Mouse (Mus musculus): ENCODE data around the gene Olfr1136. TPM values are rescaled to one million over a fixed set of nuclear protein-coding genes. Genes with fewer than 3 reads are reported as not detected.

Gene Olfr1136
- polyA plus RNA-seq (2015; fragmentation: Nextera tagmentation; extraction: Ambion mirVana): not detected in 2 replicates

GRCm38 (mm10) chr2:87693847-87694246 is at the start of gene Olfr1136:
Gene Olfr1136 (minus strand): TSS chr2:87693947.
- no peak within 1 kb of the TSS for H3K4me2 ChIP-seq (replicated peaks)
- H3K9me3 ChIP-seq: no peaks in the 10 kb centered on the region
- H3K27ac ChIP-seq (replicated peaks): no peak within 1 kb of the TSS
- H3K27me3 ChIP-seq: no peaks in the 10 kb centered on the region
- no peaks in the 10 kb centered on the region for H3K36me3 ChIP-seq
- no peak within 1 kb of the TSS for H3K4me3 ChIP-seq
- no peak within 1 kb of the TSS for H3K9ac ChIP-seq (replicated peaks)
- H3K4me1 ChIP-seq: no peaks in the 10 kb centered on the region
- ATAC-seq (replicated peaks): no peak

- ATAC-seq (replicated peaks): no peak
- Histone ChIP-seq H3K9me3 (no peaks in the 10 kb centered on the region), H3K27me3 (no peaks in the 10 kb centered on the region), H3K36me3 (no peaks in the 10 kb centered on the region), H3K4me2 (replicated peaks) (no peak within 1 kb of the TSS), H3K27ac (replicated peaks) (no peak within 1 kb of the TSS), H3K9ac (replicated peaks) (no peak within 1 kb of the TSS), H3K4me3 (no peak within 1 kb of the TSS), H3K4me1 (no peaks in the 10 kb centered on the region)
- 83% methylated on average over 3 of the region's 3 CpGs for WGBS
Observed at GRCm38 (mm10) chr2:87743452-87743851, 49.7 kb upstream of the Olfr1136 start, which contains the start of gene Olfr1140. Gene Olfr1140 (plus strand): TSS chr2:87743752.

DNA sequence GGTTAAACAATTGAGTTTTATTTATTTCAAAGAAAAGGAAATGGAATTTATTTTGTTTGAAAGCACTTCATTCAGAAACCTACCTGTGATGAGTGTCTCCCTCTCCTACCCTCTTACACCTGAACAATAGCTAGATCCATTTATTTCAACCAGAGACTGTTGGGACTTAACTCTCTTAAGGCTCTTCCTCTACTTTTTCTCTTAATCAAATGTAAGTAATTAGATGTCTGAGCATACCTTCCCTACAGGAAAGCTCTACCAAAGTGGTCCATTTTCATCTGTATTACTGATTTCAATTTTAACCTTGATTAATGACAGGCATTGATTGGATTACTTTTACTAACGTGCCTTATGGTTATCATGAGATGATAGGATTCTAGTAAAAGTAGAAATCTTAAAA is 46.1 kb upstream of the Olfr1136 start, which contains the start of gene Olfr1138:
Olfr1138 (minus strand) TSS at position 101 of the 400 bp plus-strand sequence.
- no peak within 1 kb of the TSS for H3K27ac ChIP-seq (replicated peaks)
- no peak within 1 kb of the TSS for H3K9ac ChIP-seq (replicated peaks)
- H3K4me3 ChIP-seq: no peak within 1 kb of the TSS
- H3K9me3 ChIP-seq: no peaks in the 10 kb centered on the region
- no peak for ATAC-seq (replicated peaks)
- 83% methylated on average over 1 of the region's 1 CpGs for WGBS
- H3K4me1 ChIP-seq: no peaks in the 10 kb centered on the region
- H3K27me3 ChIP-seq: no peaks in the 10 kb centered on the region
- H3K36me3 ChIP-seq: no peaks in the 10 kb centered on the region
- no peak within 1 kb of the TSS for H3K4me2 ChIP-seq (replicated peaks)

DNA sequence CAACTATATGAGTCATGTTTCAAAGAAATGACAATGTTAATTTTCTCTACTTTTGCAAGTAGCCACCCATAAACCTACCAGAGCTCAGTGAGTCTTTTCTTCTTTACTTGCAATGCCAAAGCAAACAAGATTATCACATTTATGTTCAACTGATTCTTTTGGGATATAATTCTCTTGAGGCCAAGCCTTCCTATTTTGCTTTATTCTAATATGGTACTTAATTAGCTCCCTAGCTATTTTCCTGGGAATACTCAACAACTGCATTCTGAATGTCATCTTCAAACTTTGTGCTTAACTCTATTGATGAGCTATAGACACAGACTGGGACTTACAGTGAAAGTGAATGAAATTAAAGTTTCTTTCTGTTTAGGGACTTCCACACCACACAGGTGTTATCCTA is 19.3 kb upstream of the Olfr1136 start, which contains the start of gene Olfr1137:
Olfr1137 (minus strand) TSS at position 101 of the 400 bp plus-strand sequence.
- H3K27me3 ChIP-seq: no peaks in the 10 kb centered on the region
- H3K4me3 ChIP-seq: no peak within 1 kb of the TSS
- H3K4me2 ChIP-seq (replicated peaks): no peak within 1 kb of the TSS
- H3K36me3 ChIP-seq: no peaks in the 10 kb centered on the region
- H3K9me3 ChIP-seq: no peaks in the 10 kb centered on the region
- H3K9ac ChIP-seq (replicated peaks): no peak within 1 kb of the TSS
- no peak within 1 kb of the TSS for H3K27ac ChIP-seq (replicated peaks)
- no peak for ATAC-seq (replicated peaks)
- H3K4me1 ChIP-seq: no peaks in the 10 kb centered on the region

DNA sequence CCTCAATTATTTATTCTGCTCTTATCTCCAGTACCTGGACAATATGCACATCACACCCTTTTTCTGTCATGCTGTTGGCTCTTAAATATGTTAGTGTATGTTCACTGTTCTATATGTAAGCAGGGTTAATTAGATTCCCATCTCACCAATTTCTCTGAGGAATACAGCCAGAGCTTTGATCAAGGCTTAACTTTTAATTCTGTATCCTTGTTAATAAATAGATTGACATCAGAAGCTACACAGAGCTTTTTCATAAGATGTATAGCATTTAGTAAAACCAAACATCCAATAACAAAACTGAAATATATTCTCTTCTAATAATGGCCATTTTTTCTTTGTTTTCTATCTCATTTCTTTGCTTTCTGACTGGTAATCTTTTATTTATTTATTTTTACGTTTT is 20.2 kb downstream of the Olfr1136 start, which contains the start of gene Olfr1135:
Olfr1135 (minus strand) TSS at position 101 of the 400 bp plus-strand sequence.
- H3K4me1 ChIP-seq: no peaks in the 10 kb centered on the region
- no peak within 1 kb of the TSS for H3K4me2 ChIP-seq (replicated peaks)
- no peak for ATAC-seq (replicated peaks)
- H3K4me3 ChIP-seq: no peak within 1 kb of the TSS
- no peaks in the 10 kb centered on the region for H3K36me3 ChIP-seq
- no peak within 1 kb of the TSS for H3K9ac ChIP-seq (replicated peaks)
- 10% methylated on average over 1 of the region's 1 CpGs for WGBS
- H3K27me3 ChIP-seq: no peaks in the 10 kb centered on the region
- H3K9me3 ChIP-seq: no peaks in the 10 kb centered on the region
- no peak within 1 kb of the TSS for H3K27ac ChIP-seq (replicated peaks)

- Histone ChIP-seq H3K9me3 (no peaks in the 10 kb centered on the region), H3K27me3 (no peaks in the 10 kb centered on the region), H3K4me3 (no peak within 1 kb of the TSS), H3K4me2 (replicated peaks) (no peak within 1 kb of the TSS), H3K27ac (replicated peaks) (no peak within 1 kb of the TSS), H3K36me3 (no peaks in the 10 kb centered on the region), H3K4me1 (no peaks in the 10 kb centered on the region), H3K9ac (replicated peaks) (no peak within 1 kb of the TSS)
- ATAC-seq (replicated peaks): no peak
- 85% methylated on average over 2 of the region's 2 CpGs for WGBS
Observed at GRCm38 (mm10) chr2:87658360-87658759, 35.4 kb downstream of the Olfr1136 start, which contains the start of gene Olfr1134. Gene Olfr1134 (minus strand): TSS chr2:87658460.

- no peaks in the 10 kb centered on the region for H3K9me3 ChIP-seq
Observed at GRCm38 (mm10) chr2:87647274-87647673, 46.5 kb downstream of the Olfr1136 start, which contains the start of gene Olfr1133. Gene Olfr1133 (minus strand): TSS chr2:87647374.

More at GRCm38 (mm10) chr2:87647274-87647673, 46.5 kb downstream of the Olfr1136 start, which contains the start of gene Olfr1133:
- no peaks in the 10 kb centered on the region for H3K27me3 ChIP-seq
- no peaks in the 10 kb centered on the region for H3K36me3 ChIP-seq
- H3K27ac ChIP-seq (replicated peaks): no peak within 1 kb of the TSS
- no peaks in the 10 kb centered on the region for H3K4me1 ChIP-seq
- no peak for ATAC-seq (replicated peaks)
- no peak within 1 kb of the TSS for H3K9ac ChIP-seq (replicated peaks)
- H3K4me2 ChIP-seq (replicated peaks): no peak within 1 kb of the TSS
- H3K4me3 ChIP-seq: no peak within 1 kb of the TSS

Other genes with a start within 250 kb of the Olfr1136 start
- gene Olfr1126, start 240.0 kb downstream of the Olfr1136 start, polyA plus RNA-seq (2015; fragmentation: Nextera tagmentation; extraction: Ambion mirVana): not detected in 2 replicates
- not detected in 2 replicates for gene Pramel7, start 196.9 kb downstream of the Olfr1136 start, polyA plus RNA-seq (2015; fragmentation: Nextera tagmentation; extraction: Ambion mirVana)
- gene Pramel6, start 187.4 kb downstream of the Olfr1136 start, polyA plus RNA-seq (2015; fragmentation: Nextera tagmentation; extraction: Ambion mirVana): not detected in 2 replicates
- not detected in 2 replicates for gene Olfr153, start 162.2 kb downstream of the Olfr1136 start, polyA plus RNA-seq (2015; fragmentation: Nextera tagmentation; extraction: Ambion mirVana)
- gene Olfr1128, start 148.4 kb downstream of the Olfr1136 start, polyA plus RNA-seq (2015; fragmentation: Nextera tagmentation; extraction: Ambion mirVana): not detected in 2 replicates
- gene Olfr1129, start 120.0 kb downstream of the Olfr1136 start, polyA plus RNA-seq (2015; fragmentation: Nextera tagmentation; extraction: Ambion mirVana): not detected in 2 replicates
- gene Olfr1130, start 87.7 kb downstream of the Olfr1136 start, polyA plus RNA-seq (2015; fragmentation: Nextera tagmentation; extraction: Ambion mirVana): not detected in 2 replicates
- not detected in 2 replicates for gene Olfr1131, start 66.8 kb downstream of the Olfr1136 start, polyA plus RNA-seq (2015; fragmentation: Nextera tagmentation; extraction: Ambion mirVana)
- not detected in 2 replicates for gene Olfr1132, start 56.4 kb downstream of the Olfr1136 start, polyA plus RNA-seq (2015; fragmentation: Nextera tagmentation; extraction: Ambion mirVana)
- not detected in 2 replicates for gene Olfr1133, start 46.6 kb downstream of the Olfr1136 start, polyA plus RNA-seq (2015; fragmentation: Nextera tagmentation; extraction: Ambion mirVana)
- not detected in 2 replicates for gene Olfr1134, start 35.5 kb downstream of the Olfr1136 start, polyA plus RNA-seq (2015; fragmentation: Nextera tagmentation; extraction: Ambion mirVana)
- gene Olfr1135, start 20.3 kb downstream of the Olfr1136 start, polyA plus RNA-seq (2015; fragmentation: Nextera tagmentation; extraction: Ambion mirVana): not detected in 2 replicates
- gene Olfr1137, start 19.2 kb upstream of the Olfr1136 start, polyA plus RNA-seq (2015; fragmentation: Nextera tagmentation; extraction: Ambion mirVana): not detected in 2 replicates
- not detected in 2 replicates for gene Olfr1138, start 46.0 kb upstream of the Olfr1136 start, polyA plus RNA-seq (2015; fragmentation: Nextera tagmentation; extraction: Ambion mirVana)
- gene Olfr1140, start 49.8 kb upstream of the Olfr1136 start, polyA plus RNA-seq (2015; fragmentation: Nextera tagmentation; extraction: Ambion mirVana): not detected in 2 replicates
- gene Olfr1141, start 60.0 kb upstream of the Olfr1136 start, polyA plus RNA-seq (2015; fragmentation: Nextera tagmentation; extraction: Ambion mirVana): not detected in 2 replicates
- gene Olfr152, start 85.5 kb upstream of the Olfr1136 start, polyA plus RNA-seq (2015; fragmentation: Nextera tagmentation; extraction: Ambion mirVana): not detected in 2 replicates
- not detected in 2 replicates for gene Olfr1143, start 106.6 kb upstream of the Olfr1136 start, polyA plus RNA-seq (2015; fragmentation: Nextera tagmentation; extraction: Ambion mirVana)
- gene Olfr1145, start 115.9 kb upstream of the Olfr1136 start, polyA plus RNA-seq (2015; fragmentation: Nextera tagmentation; extraction: Ambion mirVana): not detected in 2 replicates
- not detected in 2 replicates for gene Olfr1148, start 136.6 kb upstream of the Olfr1136 start, polyA plus RNA-seq (2015; fragmentation: Nextera tagmentation; extraction: Ambion mirVana)
- gene Olfr1150-ps1, start 150.0 kb upstream of the Olfr1136 start, polyA plus RNA-seq (2015; fragmentation: Nextera tagmentation; extraction: Ambion mirVana): not detected in 2 replicates
- not detected in 2 replicates for gene Olfr1151, start 161.9 kb upstream of the Olfr1136 start, polyA plus RNA-seq (2015; fragmentation: Nextera tagmentation; extraction: Ambion mirVana)
- gene Olfr1152, start 172.5 kb upstream of the Olfr1136 start, polyA plus RNA-seq (2015; fragmentation: Nextera tagmentation; extraction: Ambion mirVana): not detected in 2 replicates
- not detected in 2 replicates for gene Olfr1153, start 201.0 kb upstream of the Olfr1136 start, polyA plus RNA-seq (2015; fragmentation: Nextera tagmentation; extraction: Ambion mirVana)
- gene Olfr1154, start 211.2 kb upstream of the Olfr1136 start, polyA plus RNA-seq (2015; fragmentation: Nextera tagmentation; extraction: Ambion mirVana): not detected in 2 replicates

Measured in forebrain, embryonic 15.5 days (tissue).